Mouse (Mus musculus) testis, adult 2 months (tissue): Measurements from ENCODE around the gene Ahnak.

ENCODE experiments used
- CTCF ChIP-seq: fragments of 200-500 bp; IDR thresholded peaks from 2 replicates; pipeline ENCODE4 v1.5.1; 2012; ENCODE audit warnings: low read depth, mild to moderate bottlenecking, inconsistent platforms, low read length, moderate library complexity; ENCODE audit not compliant: control insufficient read depth, insufficient read depth, insufficient replicate concordance
- POLR2A ChIP-seq: fragments of 200-500 bp; IDR thresholded peaks from 2 replicates; pipeline ENCODE4 v1.6.1; 2012; ENCODE audit warnings: low read depth, mild to moderate bottlenecking, inconsistent platforms, low read length, moderate library complexity; ENCODE audit not compliant: control insufficient read depth

GRCm38 (mm10) chr19:8985891-8986290, 3.2 kb upstream of the Ahnak start:
- TF ChIP-seq CTCF: no peak
- TF ChIP-seq POLR2A: no peak
